Mouse (Mus musculus): ENCODE measurements around the gene Hhat. TPM values are rescaled to one million over a fixed set of nuclear protein-coding genes. Genes with fewer than 3 reads are reported as not detected.

The Hhat gene
- polyA plus RNA-seq, 1 experiment from 2014 or later = 15.4 TPM

GRCm38 (mm10) chr1:192557978-192558594, 212.9 kb downstream of the Hhat start:
- Histone ChIP-seq H3K9ac (no peak overlapping the region), H3K9me3 (replicated peaks) (no peaks in the 10 kb centered on the region), H3K4me1 (no peaks in the 10 kb centered on the region), H3K27me3 (no peaks in the 10 kb centered on the region), H3K27ac (no peak overlapping the region), H3K36me3 (no peaks in the 10 kb centered on the region), H3K4me3 (replicated peaks) (no peak overlapping the region), H3K4me2 (no peak overlapping the region)
- no peak for ATAC-seq (replicated peaks; ENCODE audit: low FRiP score)
- 79% methylated on average over 5 of the region's 5 CpGs for WGBS

DNA sequence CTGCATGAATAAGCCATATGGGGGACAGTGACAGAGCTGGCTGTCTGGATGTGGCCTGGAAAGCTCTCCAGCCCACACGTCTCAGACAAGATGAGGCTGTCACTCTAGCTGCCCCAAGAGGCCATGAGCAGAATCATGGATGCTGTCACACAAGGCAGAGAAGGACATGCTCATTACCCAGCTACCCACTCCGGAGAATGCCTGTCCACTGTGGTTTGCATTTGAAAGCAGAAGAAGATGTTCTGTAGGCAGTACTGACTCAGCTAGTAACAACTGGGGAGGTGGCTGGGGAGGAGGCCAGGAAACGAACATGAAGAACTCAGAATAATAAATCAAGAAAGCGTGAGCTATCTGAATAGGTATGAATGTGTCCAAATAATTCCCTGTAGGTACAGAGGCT, 215.5 kb downstream of the Hhat start:
- H3K4me2 ChIP-seq = no peak overlapping the region
- no peak overlapping the region for H3K27ac ChIP-seq
- H3K4me1 ChIP-seq = no peaks in the 10 kb centered on the region
- no peaks in the 10 kb centered on the region for H3K36me3 ChIP-seq
- H3K9ac ChIP-seq = no peak overlapping the region
- H3K4me3 ChIP-seq (replicated peaks) = no peak overlapping the region
- 58% methylated on average over 4 of the region's 4 CpGs for WGBS
- no peak for ATAC-seq (replicated peaks; ENCODE audit: low FRiP score)
- H3K27me3 ChIP-seq = no peaks in the 10 kb centered on the region
- H3K9me3 ChIP-seq (replicated peaks) = no peaks in the 10 kb centered on the region

- H3K9me3 ChIP-seq (replicated peaks) = no peaks in the 10 kb centered on the region
These were observed 220.5 kb downstream of the Hhat start for GRCm38 (mm10) chr1:192550561-192550960.

DNA sequence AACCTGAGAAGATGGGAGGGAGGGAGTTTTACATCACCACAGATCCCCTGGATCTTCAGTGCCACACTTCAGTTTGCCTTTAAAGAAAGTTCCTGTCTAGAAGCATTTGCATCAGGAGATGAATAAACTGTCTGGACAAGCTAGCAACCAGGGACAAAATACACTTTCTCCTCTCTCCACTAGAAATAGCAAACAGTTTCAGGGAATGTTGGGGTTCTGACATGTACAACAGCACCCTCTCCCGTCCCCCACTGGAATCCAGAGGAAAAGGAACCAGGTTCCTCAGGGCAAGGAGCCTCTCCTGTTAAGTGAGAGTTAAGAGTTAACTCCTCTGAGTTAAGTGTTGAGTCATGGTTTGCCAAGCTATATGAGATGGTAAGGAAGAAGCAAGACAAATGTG, 224.2 kb downstream of the Hhat start:
- 38% methylated on average over 1 of the region's 1 CpGs for WGBS
- H3K4me1 ChIP-seq = no peaks in the 10 kb centered on the region
- no peak for ATAC-seq (replicated peaks; ENCODE audit: low FRiP score)
- H3K9ac ChIP-seq = no peak overlapping the region
- no peak overlapping the region for H3K27ac ChIP-seq
- H3K36me3 ChIP-seq = no peaks in the 10 kb centered on the region
- no peaks in the 10 kb centered on the region for H3K27me3 ChIP-seq
- H3K9me3 ChIP-seq (replicated peaks) = no peaks in the 10 kb centered on the region
- no peak overlapping the region for H3K4me3 ChIP-seq (replicated peaks)
- no peak overlapping the region for H3K4me2 ChIP-seq

More at GRCm38 (mm10) chr1:192550561-192550960, 220.5 kb downstream of the Hhat start:
- H3K4me3 ChIP-seq (replicated peaks) = no peak overlapping the region
- ATAC-seq (replicated peaks; ENCODE audit: low FRiP score) = no peak
- WGBS = 84% methylated on average over 3 of the region's 3 CpGs
- no peaks in the 10 kb centered on the region for H3K27me3 ChIP-seq
- H3K4me1 ChIP-seq = no peaks in the 10 kb centered on the region
- no peak overlapping the region for H3K4me2 ChIP-seq
- H3K9ac ChIP-seq = no peak overlapping the region
- H3K36me3 ChIP-seq = no peaks in the 10 kb centered on the region
- H3K27ac ChIP-seq = no peak overlapping the region

- ATAC-seq (replicated peaks; ENCODE audit: low FRiP score) = no peak
- Histone ChIP-seq H3K36me3 (no peaks in the 10 kb centered on the region), H3K4me3 (replicated peaks) (no peak overlapping the region), H3K9me3 (replicated peaks) (no peaks in the 10 kb centered on the region), H3K4me1 (no peaks in the 10 kb centered on the region), H3K9ac (no peak overlapping the region), H3K27ac (no peak overlapping the region), H3K4me2 (no peak overlapping the region), H3K27me3 (no peaks in the 10 kb centered on the region)
- 66% methylated on average over 7 of the region's 7 CpGs for WGBS
These were observed 226.1 kb downstream of the Hhat start for GRCm38 (mm10) chr1:192544901-192545300.

- 67% methylated on average over 9 of the region's 9 CpGs for WGBS
- H3K9ac ChIP-seq = no peak overlapping the region
These were observed 226.9 kb downstream of the Hhat start for GRCm38 (mm10) chr1:192544091-192544490.

DNA sequence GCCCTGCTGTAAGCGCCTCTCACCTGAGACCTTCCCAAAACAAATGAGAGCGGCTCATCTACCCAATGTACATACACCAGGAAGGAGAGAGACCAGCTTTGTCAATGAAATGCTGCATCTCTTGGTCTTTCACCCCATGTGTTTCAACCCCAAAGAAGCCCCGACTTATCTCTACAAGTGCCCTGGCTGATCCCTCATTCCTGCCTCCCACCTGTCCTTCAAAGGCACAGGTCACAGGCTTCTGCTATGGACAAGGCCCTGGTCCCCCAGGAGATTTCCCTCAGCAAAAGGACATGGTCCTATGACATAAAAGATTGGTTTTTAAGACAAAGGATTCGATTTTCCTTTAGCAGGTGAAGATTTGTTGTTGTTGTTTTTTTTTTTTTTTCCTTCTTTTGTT, 227.3 kb downstream of the Hhat start:
- Histone ChIP-seq H3K9ac (no peak overlapping the region), H3K27ac (no peak overlapping the region), H3K36me3 (no peaks in the 10 kb centered on the region), H3K4me3 (replicated peaks) (no peak overlapping the region), H3K9me3 (replicated peaks) (no peaks in the 10 kb centered on the region), H3K4me1 (no peaks in the 10 kb centered on the region), H3K27me3 (no peaks in the 10 kb centered on the region), H3K4me2 (no peak overlapping the region)
- no peak for ATAC-seq (replicated peaks; ENCODE audit: low FRiP score)
- 88% methylated on average over 4 of the region's 4 CpGs for WGBS

More at GRCm38 (mm10) chr1:192544091-192544490, 226.9 kb downstream of the Hhat start:
- H3K27me3 ChIP-seq = no peaks in the 10 kb centered on the region
- no peaks in the 10 kb centered on the region for H3K4me1 ChIP-seq
- ATAC-seq (replicated peaks; ENCODE audit: low FRiP score) = no peak
- no peak overlapping the region for H3K4me3 ChIP-seq (replicated peaks)
- no peaks in the 10 kb centered on the region for H3K36me3 ChIP-seq
- no peak overlapping the region for H3K27ac ChIP-seq
- H3K9me3 ChIP-seq (replicated peaks) = no peaks in the 10 kb centered on the region
- H3K4me2 ChIP-seq = no peak overlapping the region

GRCm38 (mm10) chr1:192542093-192542492, 228.9 kb downstream of the Hhat start:
- Histone ChIP-seq H3K9ac (no peak overlapping the region), H3K36me3 (no peaks in the 10 kb centered on the region), H3K9me3 (replicated peaks) (no peaks in the 10 kb centered on the region), H3K4me3 (replicated peaks) (no peak overlapping the region), H3K4me2 (no peak overlapping the region), H3K4me1 (no peaks in the 10 kb centered on the region), H3K27ac (no peak overlapping the region), H3K27me3 (no peaks in the 10 kb centered on the region)
- WGBS = 77% methylated on average over 2 of the region's 2 CpGs
- no peak for ATAC-seq (replicated peaks; ENCODE audit: low FRiP score)

- Histone ChIP-seq H3K36me3 (no peaks in the 10 kb centered on the region), H3K27ac (no peak overlapping the region), H3K27me3 (no peaks in the 10 kb centered on the region), H3K9ac (no peak overlapping the region), H3K9me3 (replicated peaks) (no peaks in the 10 kb centered on the region), H3K4me3 (replicated peaks) (no peak overlapping the region), H3K4me2 (no peak overlapping the region), H3K4me1 (no peaks in the 10 kb centered on the region)
- WGBS = 68% methylated on average over 7 of the region's 7 CpGs
- ATAC-seq (replicated peaks; ENCODE audit: low FRiP score) = no peak
These were observed 233.9 kb downstream of the Hhat start for GRCm38 (mm10) chr1:192537169-192537568.

- Histone ChIP-seq H3K4me3 (replicated peaks) (no peak overlapping the region), H3K9me3 (replicated peaks) (no peaks in the 10 kb centered on the region), H3K4me1 (no peaks in the 10 kb centered on the region), H3K27me3 (no peaks in the 10 kb centered on the region), H3K36me3 (no peaks in the 10 kb centered on the region), H3K9ac (no peak overlapping the region), H3K27ac (no peak overlapping the region), H3K4me2 (no peak overlapping the region)
- no peak for ATAC-seq (replicated peaks; ENCODE audit: low FRiP score)
- 64% methylated on average over 1 of the region's 1 CpGs for WGBS
These were observed 234.6 kb downstream of the Hhat start for GRCm38 (mm10) chr1:192536440-192536839.

GRCm38 (mm10) chr1:192533016-192533415, 238.0 kb downstream of the Hhat start:
- Histone ChIP-seq H3K4me3 (replicated peaks) (no peak overlapping the region), H3K9ac (no peak overlapping the region)
- ATAC-seq (replicated peaks; ENCODE audit: low FRiP score) = no peak

GRCm38 (mm10) chr1:192532212-192532611, 238.8 kb downstream of the Hhat start:
- Histone ChIP-seq H3K9me3 (replicated peaks) (no peaks in the 10 kb centered on the region), H3K27ac (no peak overlapping the region), H3K4me1 (no peaks in the 10 kb centered on the region), H3K36me3 (no peaks in the 10 kb centered on the region), H3K4me3 (replicated peaks) (no peak overlapping the region), H3K9ac (no peak overlapping the region), H3K27me3 (no peaks in the 10 kb centered on the region), H3K4me2 (no peak overlapping the region)
- 42% methylated on average over 2 of the region's 2 CpGs for WGBS
- ATAC-seq (replicated peaks; ENCODE audit: low FRiP score) = no peak

More at GRCm38 (mm10) chr1:192533016-192533415, 238.0 kb downstream of the Hhat start:
- H3K4me2 ChIP-seq = no peak overlapping the region
- H3K27me3 ChIP-seq = no peaks in the 10 kb centered on the region
- no peak overlapping the region for H3K27ac ChIP-seq
- H3K36me3 ChIP-seq = no peaks in the 10 kb centered on the region
- no peaks in the 10 kb centered on the region for H3K4me1 ChIP-seq
- no peaks in the 10 kb centered on the region for H3K9me3 ChIP-seq (replicated peaks)

DNA sequence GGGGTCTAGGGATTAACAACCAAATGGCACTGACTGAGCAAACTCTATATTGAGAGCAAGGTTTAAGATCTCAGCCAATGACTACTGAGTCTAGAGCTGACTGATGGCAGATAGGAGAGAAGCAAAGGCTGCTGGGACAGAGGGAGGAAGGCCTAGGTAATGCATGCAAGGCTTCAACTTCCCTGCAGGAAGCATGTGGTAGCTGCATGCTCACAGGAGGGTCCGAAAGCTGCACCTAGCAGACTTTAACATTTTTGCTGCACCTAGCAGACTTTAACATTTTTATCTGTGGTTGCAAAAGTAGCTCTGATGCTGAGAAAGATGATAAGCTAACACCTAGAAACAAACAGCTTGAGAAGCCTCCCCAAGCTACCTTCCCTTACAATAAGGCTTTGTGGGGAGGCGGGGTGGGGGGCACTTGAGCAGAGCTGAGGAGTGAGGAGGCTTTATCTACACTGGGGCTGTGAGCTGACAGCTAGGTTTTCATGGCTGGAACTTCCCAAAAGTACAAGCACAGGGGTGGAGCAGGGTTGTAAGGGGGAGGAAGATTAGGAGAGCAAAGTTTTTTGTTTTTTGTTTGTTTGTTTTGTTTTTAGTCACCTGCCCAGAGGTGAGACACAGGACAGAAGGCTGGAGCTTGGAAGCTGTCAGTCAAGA, 239.4 kb downstream of the Hhat start:
- H3K9ac ChIP-seq = no peak overlapping the region
- no peak for ATAC-seq (replicated peaks; ENCODE audit: low FRiP score)
- no peak overlapping the region for H3K4me3 ChIP-seq (replicated peaks)
- no peaks in the 10 kb centered on the region for H3K9me3 ChIP-seq (replicated peaks)
- no peaks in the 10 kb centered on the region for H3K27me3 ChIP-seq
- H3K4me1 ChIP-seq = no peaks in the 10 kb centered on the region
- no peak overlapping the region for H3K27ac ChIP-seq
- H3K36me3 ChIP-seq = no peaks in the 10 kb centered on the region
- 78% methylated on average over 2 of the region's 2 CpGs for WGBS
- no peak overlapping the region for H3K4me2 ChIP-seq

All from kidney, embryonic 15.5 days (tissue).